Mouse (Mus musculus): Measurements from ENCODE around the gene Kctd11. TPM values are rescaled to one million over a fixed set of nuclear protein-coding genes. Genes with fewer than 3 reads are reported as not detected.
"Not testable (repeated sequence)": the region's sequence is repeated elsewhere in the genome, so short reads cannot be mapped to it uniquely, and the experiment has no call there.

Gene Kctd11
- 1.3 and 1.9 TPM in 2 replicates for polyA plus RNA-seq (2015; fragmentation: Nextera tagmentation; extraction: Ambion mirVana)

DNA sequence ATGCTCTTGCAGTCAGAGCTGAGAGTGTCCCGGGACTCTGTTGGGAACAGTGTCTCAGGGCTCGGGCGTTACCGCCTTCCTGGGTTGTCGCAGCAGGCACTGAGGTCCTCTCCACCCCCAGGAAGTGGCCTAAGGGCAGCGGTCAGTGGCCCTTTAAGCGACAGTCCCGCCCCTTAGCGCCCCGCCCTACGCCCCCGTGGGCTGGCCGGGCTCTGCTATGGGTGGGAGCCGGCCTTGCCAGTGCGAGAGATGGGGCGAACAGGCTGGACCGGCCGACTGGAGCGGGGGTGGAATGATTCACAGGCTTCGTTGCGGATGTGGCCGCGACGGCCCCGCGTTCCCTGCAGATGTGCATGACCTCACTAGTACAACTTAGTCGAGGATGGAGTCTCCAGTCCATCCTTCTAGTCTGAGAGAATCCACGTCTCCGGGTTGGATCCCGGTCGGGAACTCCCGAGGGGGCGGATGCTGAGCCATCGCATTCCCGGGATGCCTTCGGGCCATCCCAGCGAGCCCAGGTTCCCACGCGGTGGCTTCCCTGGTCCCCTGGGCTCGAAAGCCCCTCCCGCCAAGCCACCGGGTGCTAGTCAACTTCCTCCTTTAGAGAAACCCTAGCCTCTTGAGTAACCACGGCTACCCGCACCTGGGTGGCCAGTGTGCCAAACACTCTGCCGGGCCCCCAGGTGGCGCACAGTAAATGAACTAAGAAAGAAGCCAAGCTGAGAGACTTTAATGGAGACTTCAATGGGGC lies at the start of gene Kctd11:
Gene Kctd11, minus strand, starts transcription at position 554 of the 751 bp plus-strand sequence.
- H3K4me1 ChIP-seq (ENCODE audit: control insufficient read depth, insufficient read depth, low read length): peaks cover 12% of the 10 kb centered on the region; the same call in 1 of the 2 replicates
- no peaks in the 10 kb centered on the region for H3K36me3 ChIP-seq (ENCODE audit: control insufficient read depth, insufficient read depth, low read length)
- peaks cover 4% of the 10 kb centered on the region for H3K27me3 ChIP-seq (ENCODE audit: control insufficient read depth, insufficient read depth, low read depth, low read length)
- peak within 1 kb of the TSS; percentile 51 for H3K9ac ChIP-seq (ENCODE audit: low read depth, low read length)
- peak within 1 kb of the TSS; percentile 46 for H3K4me3 ChIP-seq (ENCODE audit: low read depth, low read length)
- H3K9me3 ChIP-seq (replicated peaks; ENCODE audit: control insufficient read depth, low read length, poor library complexity, severe bottlenecking): no peaks in the 10 kb centered on the region
- ATAC-seq: peak; percentile 82
- peak within 1 kb of the TSS; percentile 78 for H3K4me2 ChIP-seq (ENCODE audit: low read length)
- 1% methylated on average over 46 of the region's 46 CpGs for WGBS
- H3K27ac ChIP-seq (ENCODE audit: low read length): peak within 1 kb of the TSS; percentile 43

GRCm38 (mm10) chr11:69930176-69930575 lies 49.0 kb upstream of the Kctd11 start:
- not testable (repeated sequence) for H3K4me3 ChIP-seq (ENCODE audit: low read depth, low read length); H3K27me3 ChIP-seq (ENCODE audit: control insufficient read depth, insufficient read depth, low read depth, low read length); H3K4me2 ChIP-seq (ENCODE audit: low read length); H3K36me3 ChIP-seq (ENCODE audit: control insufficient read depth, insufficient read depth, low read length); H3K27ac ChIP-seq (ENCODE audit: low read length); H3K4me1 ChIP-seq (ENCODE audit: control insufficient read depth, insufficient read depth, low read length); H3K9ac ChIP-seq (ENCODE audit: low read depth, low read length); H3K9me3 ChIP-seq (replicated peaks; ENCODE audit: control insufficient read depth, low read length, poor library complexity, severe bottlenecking); ATAC-seq
- 82% methylated on average over 8 of the region's 8 CpGs for WGBS

DNA sequence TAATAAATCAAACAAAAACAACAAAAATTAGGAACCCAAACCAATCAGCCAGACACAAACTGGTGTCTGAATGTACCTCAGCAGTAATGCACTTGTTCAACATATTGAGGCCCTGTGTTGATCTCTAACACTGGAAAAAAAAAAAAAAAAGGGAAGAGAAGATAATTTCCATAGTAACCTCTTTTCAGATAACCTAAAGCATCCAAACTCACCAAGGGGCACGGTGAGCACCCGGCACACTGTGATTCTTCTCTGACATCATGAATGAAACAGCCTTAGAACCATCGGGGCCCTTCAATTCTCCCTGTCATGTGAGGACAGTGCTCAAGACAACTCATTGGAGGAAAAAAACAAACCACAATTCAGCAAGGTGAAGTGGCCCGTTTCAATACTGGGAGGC lies 48.5 kb upstream of the Kctd11 start:
- no peaks in the 10 kb centered on the region for H3K9me3 ChIP-seq (replicated peaks; ENCODE audit: control insufficient read depth, low read length, poor library complexity, severe bottlenecking)
- no peak overlapping the region for H3K4me3 ChIP-seq (ENCODE audit: low read depth, low read length)
- H3K4me2 ChIP-seq (ENCODE audit: low read length): no peak overlapping the region
- H3K4me1 ChIP-seq (ENCODE audit: control insufficient read depth, insufficient read depth, low read length): peaks cover 3% of the 10 kb centered on the region; the same call in 1 of the 2 replicates
- no peaks in the 10 kb centered on the region for H3K27me3 ChIP-seq (ENCODE audit: control insufficient read depth, insufficient read depth, low read depth, low read length)
- H3K36me3 ChIP-seq (ENCODE audit: control insufficient read depth, insufficient read depth, low read length): no peaks in the 10 kb centered on the region
- WGBS: 89% methylated on average over 4 of the region's 4 CpGs
- ATAC-seq: no peak
- no peak overlapping the region for H3K27ac ChIP-seq (ENCODE audit: low read length)
- no peak overlapping the region for H3K9ac ChIP-seq (ENCODE audit: low read depth, low read length)

DNA sequence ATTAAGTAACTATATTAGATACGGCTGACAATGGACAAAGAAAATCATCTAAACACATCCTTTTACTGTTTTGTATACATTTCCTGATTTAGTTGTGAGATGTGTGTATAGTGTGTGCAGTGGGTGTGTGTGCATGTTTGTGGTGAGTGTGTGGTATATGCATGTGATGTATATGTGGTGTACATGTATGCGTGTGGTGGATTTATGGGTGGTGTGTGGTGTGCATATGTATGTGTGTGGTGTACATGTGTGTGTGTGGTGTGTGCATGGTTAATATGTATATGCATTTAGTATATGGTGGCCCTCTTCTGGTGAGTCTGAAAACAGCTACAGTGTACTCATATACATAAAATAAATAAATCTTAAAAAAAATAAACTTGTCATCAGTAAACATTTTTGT lies 46.3 kb upstream of the Kctd11 start:
- ATAC-seq: no peak
- Histone ChIP-seq H3K9me3 (replicated peaks; ENCODE audit: control insufficient read depth, low read length, poor library complexity, severe bottlenecking) (no peaks in the 10 kb centered on the region), H3K4me3 (ENCODE audit: low read depth, low read length) (no peak overlapping the region), H3K27me3 (ENCODE audit: control insufficient read depth, insufficient read depth, low read depth, low read length) (no peaks in the 10 kb centered on the region), H3K27ac (ENCODE audit: low read length) (no peak overlapping the region), H3K4me1 (ENCODE audit: control insufficient read depth, insufficient read depth, low read length) (peaks cover 5% of the 10 kb centered on the region; the same call in 1 of the 2 replicates), H3K36me3 (ENCODE audit: control insufficient read depth, insufficient read depth, low read length) (no peaks in the 10 kb centered on the region), H3K4me2 (ENCODE audit: low read length) (no peak overlapping the region), H3K9ac (ENCODE audit: low read depth, low read length) (no peak overlapping the region)
- WGBS: 95% methylated on average over 2 of the region's 2 CpGs

GRCm38 (mm10) chr11:69922796-69923195 lies 41.6 kb upstream of the Kctd11 start:
- no peak for ATAC-seq
- Histone ChIP-seq H3K27me3 (ENCODE audit: control insufficient read depth, insufficient read depth, low read depth, low read length) (no peaks in the 10 kb centered on the region), H3K9ac (ENCODE audit: low read depth, low read length) (0 out of 2 replicates have a peak overlapping the region, but pooled peaks have one; percentile 46), H3K36me3 (ENCODE audit: control insufficient read depth, insufficient read depth, low read length) (peaks cover 4% of the 10 kb centered on the region), H3K4me1 (ENCODE audit: control insufficient read depth, insufficient read depth, low read length) (peaks cover 26% of the 10 kb centered on the region), H3K9me3 (replicated peaks; ENCODE audit: control insufficient read depth, low read length, poor library complexity, severe bottlenecking) (no peaks in the 10 kb centered on the region), H3K27ac (ENCODE audit: low read length) (peak overlapping the region; percentile 29; the same call in 1 of the 2 replicates), H3K4me2 (ENCODE audit: low read length) (no peak overlapping the region), H3K4me3 (ENCODE audit: low read depth, low read length) (no peak overlapping the region)
- WGBS: 70% methylated on average over 3 of the region's 3 CpGs

DNA sequence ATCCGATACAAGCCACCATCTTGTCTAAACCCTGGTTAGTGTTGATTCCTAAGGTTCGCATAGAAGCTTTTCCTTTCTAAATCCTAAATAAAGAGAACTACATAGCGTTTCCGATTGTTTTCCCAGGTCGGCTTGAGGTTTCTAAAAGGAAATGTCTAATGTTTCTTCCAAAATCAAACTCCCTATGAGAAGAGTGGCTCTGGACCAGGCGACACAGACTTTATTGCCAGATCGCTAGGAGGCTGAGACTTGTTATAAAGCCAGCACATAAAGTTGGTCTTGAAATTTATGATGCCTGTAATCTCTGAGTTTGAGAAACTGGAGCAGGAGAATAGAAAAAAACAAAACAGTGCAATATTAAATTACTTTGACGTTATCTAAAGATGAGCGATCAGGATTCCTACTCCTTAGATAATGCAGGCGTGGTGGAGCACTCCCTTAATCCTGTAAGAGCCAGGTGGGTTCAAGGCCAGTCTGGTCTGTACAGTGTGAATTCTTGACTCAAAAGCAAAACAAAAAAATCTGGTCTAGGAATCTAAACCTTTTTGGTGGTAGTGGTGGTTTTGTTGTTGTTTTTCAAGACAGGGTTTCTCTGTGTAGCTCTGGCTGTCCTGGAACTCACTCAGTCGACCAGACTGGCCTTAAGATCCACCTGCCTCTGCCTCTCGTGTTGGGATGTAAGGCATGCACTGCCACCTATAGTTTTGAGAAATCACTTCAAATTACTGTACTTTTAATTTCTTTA lies 41.0 kb upstream of the Kctd11 start:
- peaks cover 10% of the 10 kb centered on the region for H3K36me3 ChIP-seq (ENCODE audit: control insufficient read depth, insufficient read depth, low read length)
- H3K4me2 ChIP-seq (ENCODE audit: low read length): peak overlapping the region; percentile 73
- H3K9me3 ChIP-seq (replicated peaks; ENCODE audit: control insufficient read depth, low read length, poor library complexity, severe bottlenecking): no peaks in the 10 kb centered on the region
- ATAC-seq: no peak
- 3% methylated on average over 12 of the region's 12 CpGs for WGBS
- H3K4me1 ChIP-seq (ENCODE audit: control insufficient read depth, insufficient read depth, low read length): peaks cover 26% of the 10 kb centered on the region
- peak overlapping the region; percentile 94 for H3K27ac ChIP-seq (ENCODE audit: low read length)
- no peaks in the 10 kb centered on the region for H3K27me3 ChIP-seq (ENCODE audit: control insufficient read depth, insufficient read depth, low read depth, low read length)
- peak overlapping the region; percentile 75 for H3K9ac ChIP-seq (ENCODE audit: low read depth, low read length)
- peak overlapping the region; percentile 56 for H3K4me3 ChIP-seq (ENCODE audit: low read depth, low read length)

DNA sequence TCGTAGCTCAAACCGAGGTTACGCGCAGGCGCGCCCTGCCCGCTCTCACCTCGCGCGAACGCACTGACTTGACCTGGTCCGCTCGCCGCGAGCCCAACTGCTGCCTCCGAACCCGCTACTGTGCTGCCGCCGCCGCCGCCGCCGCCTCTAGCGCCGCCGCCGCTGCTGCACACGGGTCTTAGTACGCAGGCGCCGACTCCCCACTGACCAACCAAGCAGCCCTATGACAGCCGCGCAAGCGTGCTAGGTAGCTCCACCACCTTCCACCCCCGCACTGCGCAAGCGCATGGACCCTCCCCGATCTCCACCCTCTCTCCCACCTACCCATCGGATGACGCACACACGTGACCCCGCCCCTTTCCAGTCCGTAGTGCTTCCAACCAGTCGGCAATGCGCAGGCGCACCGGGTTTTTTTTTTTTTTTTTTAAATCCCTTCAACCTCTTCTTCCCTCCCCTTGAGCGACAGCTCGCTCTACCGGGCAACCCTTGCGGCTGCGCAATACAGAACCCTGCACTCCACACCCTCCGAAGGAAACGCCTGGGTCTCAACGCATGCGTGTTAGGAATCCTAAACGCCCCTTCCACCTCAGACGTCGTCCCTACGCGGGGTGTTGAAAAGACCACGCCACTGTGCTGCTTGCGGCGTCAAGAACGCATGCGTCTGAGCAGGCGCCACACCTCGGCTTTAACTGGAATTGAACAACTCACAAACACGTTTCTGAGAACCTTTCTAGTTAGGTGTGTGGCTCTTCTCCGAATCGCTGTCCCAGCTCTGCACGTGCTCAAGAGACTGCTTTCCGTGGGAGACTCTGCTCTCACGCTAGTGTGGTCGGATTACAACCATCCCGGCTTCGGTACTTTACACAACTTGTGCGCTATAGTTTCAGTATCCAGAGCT lies 40.2 kb upstream of the Kctd11 start, which contains the start of gene Eif5a:
Gene Eif5a, minus strand, starts transcription at position 845 of the 898 bp plus-strand sequence.
- peaks cover 26% of the 10 kb centered on the region for H3K4me1 ChIP-seq (ENCODE audit: control insufficient read depth, insufficient read depth, low read length)
- WGBS: under 1% methylated on average over 78 of the region's 78 CpGs
- peak within 1 kb of the TSS; percentile 94 for H3K27ac ChIP-seq (ENCODE audit: low read length)
- peak within 1 kb of the TSS; percentile 94 for H3K4me3 ChIP-seq (ENCODE audit: low read depth, low read length)
- H3K4me2 ChIP-seq (ENCODE audit: low read length): peak within 1 kb of the TSS; percentile 98
- H3K9ac ChIP-seq (ENCODE audit: low read depth, low read length): peak within 1 kb of the TSS; percentile 94
- H3K27me3 ChIP-seq (ENCODE audit: control insufficient read depth, insufficient read depth, low read depth, low read length): no peaks in the 10 kb centered on the region
- no peaks in the 10 kb centered on the region for H3K9me3 ChIP-seq (replicated peaks; ENCODE audit: control insufficient read depth, low read length, poor library complexity, severe bottlenecking)
- peak; percentile 98 for ATAC-seq
- H3K36me3 ChIP-seq (ENCODE audit: control insufficient read depth, insufficient read depth, low read length): peaks cover 13% of the 10 kb centered on the region

DNA sequence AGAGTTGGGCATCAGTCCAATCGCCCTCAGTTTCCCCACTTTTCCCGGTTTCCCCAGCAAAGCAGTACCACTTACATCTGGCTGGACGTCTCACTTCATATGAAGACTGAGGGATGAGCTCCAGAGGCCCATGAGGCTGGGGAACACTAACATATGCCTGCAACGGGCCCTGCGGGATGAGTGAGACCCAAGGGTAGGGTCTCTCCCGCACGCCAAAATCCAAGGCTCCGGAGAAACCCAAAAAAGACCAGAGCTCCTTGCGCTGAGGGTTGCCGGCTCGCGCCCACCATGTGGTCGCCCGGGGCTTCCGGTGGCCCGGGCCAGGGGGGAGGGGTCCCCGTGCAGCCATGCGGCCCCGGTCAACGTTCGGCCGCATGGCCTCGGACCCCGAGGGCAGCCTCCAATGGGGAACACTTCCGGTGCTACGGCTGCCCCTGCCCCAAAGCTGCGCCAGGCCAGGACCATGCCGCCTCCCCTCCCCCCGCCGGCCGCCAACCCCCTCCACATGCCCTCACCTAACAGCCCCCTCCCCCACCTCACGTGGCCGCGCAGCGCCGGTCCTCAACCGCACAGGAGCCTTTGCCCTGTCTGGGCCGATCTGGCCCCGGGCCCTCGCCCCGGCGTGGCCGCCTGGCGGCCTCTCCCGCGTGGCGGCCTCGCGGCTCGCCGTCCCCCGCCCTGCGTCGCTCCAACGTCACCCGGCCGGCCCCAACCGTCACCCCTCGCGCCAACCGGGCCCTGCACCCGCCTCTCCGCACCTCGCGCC lies 39.2 kb upstream of the Kctd11 start:
- Histone ChIP-seq H3K36me3 (ENCODE audit: control insufficient read depth, insufficient read depth, low read length) (peaks cover 19% of the 10 kb centered on the region), H3K27me3 (ENCODE audit: control insufficient read depth, insufficient read depth, low read depth, low read length) (no peaks in the 10 kb centered on the region), H3K4me2 (ENCODE audit: low read length) (peak overlapping the region; percentile 98), H3K27ac (ENCODE audit: low read length) (peak overlapping the region; percentile 92), H3K9me3 (replicated peaks; ENCODE audit: control insufficient read depth, low read length, poor library complexity, severe bottlenecking) (no peaks in the 10 kb centered on the region), H3K4me1 (ENCODE audit: control insufficient read depth, insufficient read depth, low read length) (peaks cover 32% of the 10 kb centered on the region), H3K9ac (ENCODE audit: low read depth, low read length) (peak overlapping the region; percentile 94), H3K4me3 (ENCODE audit: low read depth, low read length) (peak overlapping the region; percentile 94)
- WGBS: 0% methylated on average over 59 of the region's 65 CpGs
- peak; percentile 23 for ATAC-seq

Data from midbrain, embryonic 16.5 days (tissue).